Mouse (Mus musculus): ENCODE measurements at regions not wholly inside any gene's neighbourhood (a gene's known extent, or its start where the extent isn't known, plus 50 kb on each side); places are given as distances from the start of the nearest gene placed in this dataset.

- ATAC-seq (ENCODE audit: low TSS enrichment) = no peak
Observed at GRCm38 (mm10) chr5:28567341-28567905, 100.4 kb upstream of the Shh start.

DNA sequence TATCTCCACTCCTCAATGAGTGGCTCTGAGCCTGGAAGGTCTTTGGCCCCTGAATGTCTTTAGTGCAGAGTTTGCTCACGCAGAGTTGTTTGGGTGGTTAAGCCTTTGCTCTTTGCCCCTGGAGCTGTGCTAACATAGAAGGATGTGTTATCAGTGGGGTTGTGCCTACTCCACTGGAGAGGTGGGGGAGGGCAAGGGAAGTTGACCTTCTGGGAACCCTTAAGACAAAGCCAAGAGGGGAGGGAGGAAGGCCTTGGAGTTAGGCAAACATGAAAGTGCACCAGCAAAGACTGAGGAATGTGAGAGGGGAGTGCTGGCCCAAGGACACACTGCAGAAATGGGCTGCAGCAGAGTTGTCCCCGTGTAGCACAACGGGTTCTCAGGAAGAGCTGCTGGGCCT, 96.3 kb upstream of the Shh start:
- no peak for ATAC-seq (ENCODE audit: low TSS enrichment)

- ATAC-seq (ENCODE audit: low TSS enrichment) = no peak
Observed at GRCm38 (mm10) chr5:28562917-28563316, 95.9 kb upstream of the Shh start.

- no peak for ATAC-seq (ENCODE audit: low TSS enrichment)
Observed at GRCm38 (mm10) chr5:28553543-28553942, 86.5 kb upstream of the Shh start.

GRCm38 (mm10) chr5:28530202-28530855, 63.3 kb upstream of the Shh start:
- ATAC-seq (ENCODE audit: low TSS enrichment) = no peak

GRCm38 (mm10) chr5:28526435-28526834, 59.4 kb upstream of the Shh start:
- no peak for ATAC-seq (ENCODE audit: low TSS enrichment)

GRCm38 (mm10) chr5:28520800-28521707, 54.0 kb upstream of the Shh start:
- peak; percentile 95 for ATAC-seq (ENCODE audit: low TSS enrichment)

DNA sequence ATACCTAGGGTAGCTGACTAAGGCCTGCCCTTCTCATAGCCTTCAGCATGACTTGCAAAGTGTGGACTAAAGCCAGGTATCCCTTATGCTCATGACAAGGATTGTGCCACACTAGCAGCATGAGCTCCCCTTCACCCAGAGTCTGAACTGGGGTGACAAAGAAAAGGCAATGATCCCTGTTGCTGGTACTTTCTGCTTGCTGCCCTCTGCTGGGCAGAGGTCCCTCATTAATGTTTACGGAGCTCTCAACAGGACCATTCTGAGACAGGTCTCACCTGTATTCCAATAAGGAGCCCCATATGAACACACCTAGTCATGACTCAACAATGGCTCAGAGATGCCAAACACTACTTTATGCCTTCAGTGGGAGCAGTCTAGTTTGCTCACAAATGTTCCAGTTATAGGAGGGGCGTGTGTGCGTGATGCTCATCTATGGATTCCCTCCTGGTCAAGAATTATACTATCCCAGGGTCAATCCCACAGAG, 52.0 kb upstream of the Shh start:
- no peak for ATAC-seq (ENCODE audit: low TSS enrichment)

All from frontal cortex, adult (tissue).